Mouse (Mus musculus) G1E (cell line): ENCODE measurements around the gene Ankmy1.

Source experiments
- CTCF ChIP-seq: IDR thresholded peaks from 2 replicates; pipeline ENCODE4 v1.5.1; 2012; ENCODE audit warnings: low read depth, low read length, inconsistent platforms, mixed read lengths
- GATA2 ChIP-seq: IDR thresholded peaks from 2 replicates; pipeline ENCODE4 v1.6.1; 2012; ENCODE audit warnings: low read depth, low read length, inconsistent platforms, borderline replicate concordance

GRCm38 (mm10) chr1:92888901-92889655 lies 13.6 kb downstream of the Ankmy1 start:
- TF ChIP-seq CTCF = no peak
- no peak for TF ChIP-seq GATA2
